Mouse (Mus musculus): ENCODE data around the gene Arhgap40.

Gene Arhgap40

GRCm38 (mm10) chr2:158546751-158547150, 34.2 kb downstream of the Arhgap40 start:
- DNase-seq (ENCODE audit: low spot score in 2 of 2) = peak; percentile 70 to 73

- peak; percentile 73 for DNase-seq (ENCODE audit: low spot score in 2 of 2)
Measured at GRCm38 (mm10) chr2:158550067-158550466, 37.5 kb downstream of the Arhgap40 start.

- DNase-seq (ENCODE audit: low spot score in 2 of 2) = no peak
Measured at GRCm38 (mm10) chr2:158554366-158554765, 41.8 kb downstream of the Arhgap40 start.

GRCm38 (mm10) chr2:158555252-158555651, 42.7 kb downstream of the Arhgap40 start:
- no peak for DNase-seq (ENCODE audit: low spot score in 2 of 2)

- no peak for DNase-seq (ENCODE audit: low spot score in 2 of 2)
Measured at GRCm38 (mm10) chr2:158555812-158556211, 43.2 kb downstream of the Arhgap40 start.

GRCm38 (mm10) chr2:158556225-158556624, 43.6 kb downstream of the Arhgap40 start:
- peak; percentile 77 to 81 for DNase-seq (ENCODE audit: low spot score in 2 of 2)

GRCm38 (mm10) chr2:158556750-158557149, 44.2 kb downstream of the Arhgap40 start:
- DNase-seq (ENCODE audit: low spot score in 2 of 2) = no peak

- DNase-seq (ENCODE audit: low spot score in 2 of 2) = no peak
Measured at GRCm38 (mm10) chr2:158559945-158560344, 47.3 kb downstream of the Arhgap40 start.

- no peak for DNase-seq (ENCODE audit: low spot score in 2 of 2)
Measured at GRCm38 (mm10) chr2:158560801-158561200, 48.2 kb downstream of the Arhgap40 start.

- DNase-seq (ENCODE audit: low spot score in 2 of 2) = no peak
Measured at GRCm38 (mm10) chr2:158561371-158562144, 49.0 kb downstream of the Arhgap40 start.

GRCm38 (mm10) chr2:158570421-158571081, 58.0 kb downstream of the Arhgap40 start:
- no peak for DNase-seq (ENCODE audit: low spot score in 2 of 2)

GRCm38 (mm10) chr2:158579979-158580378, 67.4 kb downstream of the Arhgap40 start:
- no peak for DNase-seq (ENCODE audit: low spot score in 2 of 2)

- no peak for DNase-seq (ENCODE audit: low spot score in 2 of 2)
Measured at GRCm38 (mm10) chr2:158584621-158585358, 72.2 kb downstream of the Arhgap40 start.

GRCm38 (mm10) chr2:158588524-158589271, 76.1 kb downstream of the Arhgap40 start:
- DNase-seq (ENCODE audit: low spot score in 2 of 2) = no peak

- no peak for DNase-seq (ENCODE audit: low spot score in 2 of 2)
Measured at GRCm38 (mm10) chr2:158590495-158590894, 77.9 kb downstream of the Arhgap40 start.

GRCm38 (mm10) chr2:158591286-158591685, 78.7 kb downstream of the Arhgap40 start:
- DNase-seq (ENCODE audit: low spot score in 2 of 2) = no peak

GRCm38 (mm10) chr2:158593371-158593770, 80.8 kb downstream of the Arhgap40 start:
- DNase-seq (ENCODE audit: low spot score in 2 of 2) = no peak

GRCm38 (mm10) chr2:158595103-158595502, 82.5 kb downstream of the Arhgap40 start:
- DNase-seq (ENCODE audit: low spot score in 2 of 2) = no peak

- DNase-seq (ENCODE audit: low spot score in 2 of 2) = no peak
Measured at GRCm38 (mm10) chr2:158595577-158595976, 83.0 kb downstream of the Arhgap40 start.

- DNase-seq (ENCODE audit: low spot score in 2 of 2) = no peak
Measured at GRCm38 (mm10) chr2:158596803-158597202, 84.2 kb downstream of the Arhgap40 start.
